Mouse (Mus musculus) thymus, adult 2 months (tissue): ENCODE results near the gene Gm17542. TPM values are rescaled to one million over a fixed set of nuclear protein-coding genes. Genes with fewer than 3 reads are reported as not detected.

ENCODE experiments used
- DNase-seq: peaks from one replicate; pipeline ENCODE4 v3.0.0; 2021
- H3K27ac ChIP-seq: fragments of 200-500 bp; 2 replicates; pipeline ENCODE4 v1.5.1; 2012; ENCODE audit warnings: low read length, control low read depth; ENCODE audit not compliant: control insufficient read depth, insufficient read depth
- H3K27me3 ChIP-seq: fragments of 200-500 bp; 2 replicates; pipeline ENCODE4 v1.6.1; 2012; ENCODE audit warnings: mild to moderate bottlenecking, low read length, moderate library complexity, mixed read lengths; ENCODE audit not compliant: control insufficient read depth, insufficient read depth
- H3K36me3 ChIP-seq: fragments of 200-500 bp; 2 replicates; pipeline ENCODE4 v1.6.1; 2012; ENCODE audit warnings: mild to moderate bottlenecking, low read length, moderate library complexity; ENCODE audit not compliant: control insufficient read depth, insufficient read depth
- H3K4me1 ChIP-seq: fragments of 200-500 bp; replicated peaks from 2 replicates; pipeline ENCODE4 v1.6.1; 2012; ENCODE audit warnings: low read length; ENCODE audit not compliant: control insufficient read depth, insufficient read depth
- H3K4me3 ChIP-seq: fragments of 200-500 bp; 2 replicates; pipeline ENCODE4 v1.5.1; 2012; ENCODE audit warnings: mild to moderate bottlenecking, low read length, control low read depth, moderate library complexity; ENCODE audit not compliant: control insufficient read depth, insufficient read depth
- CTCF ChIP-seq: fragments of 200-500 bp; IDR thresholded peaks from 2 replicates; pipeline ENCODE4 v1.5.1; 2012; ENCODE audit warnings: mild to moderate bottlenecking, control low read depth, low read length, moderate library complexity, borderline replicate concordance; ENCODE audit not compliant: control insufficient read depth, poor library complexity, insufficient read depth; ENCODE audit errors: extremely low read depth
- POLR2A ChIP-seq: fragments of 200-500 bp; IDR thresholded peaks from 2 replicates; pipeline ENCODE4 v1.6.1; 2012; ENCODE audit warnings: mild to moderate bottlenecking, low read length, control low read depth, moderate library complexity; ENCODE audit not compliant: control insufficient read depth, poor library complexity, insufficient read depth; ENCODE audit errors: extremely low read depth
- WGBS: fragments of 180-500 bp; shearing (Covaris S2); methylation state at CpG from one replicate; pipeline ENCODE4 v1.1.7; 2018; 5-methylcytosine and 5-hydroxymethylcytosine counted together
- polyA plus RNA-seq: library from polyadenylated mRNA; depleted of rRNA; stranded (reverse); fragments of >200 nt; gene quantifications from 2 replicates; pipeline ENCODE4 v1.2.3, GENCODE M21; 2012

Gm17542 gene
- polyA plus RNA-seq, 1 experiment, result not detected

GRCm38 (mm10) chr10:58700160-58700559, 17.9 kb downstream of the Gm17542 start:
- H3K36me3 ChIP-seq, result no peaks in the 10 kb centered on the region
- TF ChIP-seq CTCF (no peak), POLR2A (no peak)
- no peaks in the 10 kb centered on the region for H3K27me3 ChIP-seq
- no peak overlapping the region for H3K27ac ChIP-seq
- WGBS, result 29% methylated on average over 4 of the region's 4 CpGs
- no peak overlapping the region for H3K4me3 ChIP-seq
- no peaks in the 10 kb centered on the region for H3K4me1 ChIP-seq
- DNase-seq, result no peak

GRCm38 (mm10) chr10:58698955-58699354, 19.1 kb downstream of the Gm17542 start:
- H3K4me3 ChIP-seq, result no peak overlapping the region
- DNase-seq, result no peak
- H3K27ac ChIP-seq, result no peak overlapping the region
- no peaks in the 10 kb centered on the region for H3K27me3 ChIP-seq
- TF ChIP-seq CTCF (no peak), POLR2A (no peak)
- no peaks in the 10 kb centered on the region for H3K4me1 ChIP-seq
- H3K36me3 ChIP-seq, result no peaks in the 10 kb centered on the region
- WGBS, result 93% methylated on average over 4 of the region's 4 CpGs

- TF ChIP-seq POLR2A (no peak), CTCF (no peak)
- H3K27me3 ChIP-seq, result no peaks in the 10 kb centered on the region
- H3K36me3 ChIP-seq, result no peaks in the 10 kb centered on the region
- no peak overlapping the region for H3K4me3 ChIP-seq
- 77% methylated on average over 7 of the region's 7 CpGs for WGBS
- H3K4me1 ChIP-seq, result no peaks in the 10 kb centered on the region
- H3K27ac ChIP-seq, result no peak overlapping the region
- no peak for DNase-seq
Observed at GRCm38 (mm10) chr10:58691051-58691450, 27.0 kb downstream of the Gm17542 start.

- Histone ChIP-seq H3K27me3 (no peaks in the 10 kb centered on the region), H3K27ac (no peak overlapping the region), H3K36me3 (no peaks in the 10 kb centered on the region), H3K4me1 (peaks cover 2% of the 10 kb centered on the region; the same call in 1 of the 2 replicates), H3K4me3 (no peak overlapping the region)
- no peak for DNase-seq
- 96% methylated on average over 6 of the region's 6 CpGs for WGBS
- TF ChIP-seq CTCF, result no peak
- no peak for TF ChIP-seq POLR2A
Observed at GRCm38 (mm10) chr10:58679298-58679697, 38.7 kb downstream of the Gm17542 start.

- Histone ChIP-seq H3K27me3 (no peaks in the 10 kb centered on the region), H3K36me3 (no peaks in the 10 kb centered on the region), H3K4me1 (peaks cover 2% of the 10 kb centered on the region; the same call in 1 of the 2 replicates), H3K27ac (no peak within 1 kb of the TSS), H3K4me3 (no peak within 1 kb of the TSS)
- DNase-seq, result peak; percentile 81
- peak; percentile 99 for TF ChIP-seq CTCF
- no peak for TF ChIP-seq POLR2A
- WGBS, result 10% methylated on average over 20 of the region's 20 CpGs
Observed at GRCm38 (mm10) chr10:58675533-58675932, 42.5 kb downstream of the Gm17542 start, which contains the start of gene Edar. Edar (minus strand) TSS chr10:58675654.

- peaks cover 2% of the 10 kb centered on the region; the same call in 1 of the 2 replicates for H3K4me1 ChIP-seq
- H3K27me3 ChIP-seq, result no peaks in the 10 kb centered on the region
- no peak overlapping the region for H3K27ac ChIP-seq
- H3K36me3 ChIP-seq, result no peaks in the 10 kb centered on the region
- 43% methylated on average over 15 of the region's 15 CpGs for WGBS
- no peak for TF ChIP-seq POLR2A
- no peak for TF ChIP-seq CTCF
- H3K4me3 ChIP-seq, result no peak overlapping the region
- peak; percentile 74 for DNase-seq
Observed at GRCm38 (mm10) chr10:58673278-58674061, 44.5 kb downstream of the Gm17542 start.

GRCm38 (mm10) chr10:58672557-58673277, 45.3 kb downstream of the Gm17542 start:
- DNase-seq, result no peak
- Histone ChIP-seq H3K27me3 (no peaks in the 10 kb centered on the region), H3K4me3 (no peak overlapping the region), H3K36me3 (no peaks in the 10 kb centered on the region), H3K4me1 (peaks cover 2% of the 10 kb centered on the region; the same call in 1 of the 2 replicates), H3K27ac (no peak overlapping the region)
- WGBS, result 89% methylated on average over 10 of the region's 10 CpGs
- TF ChIP-seq CTCF (no peak), POLR2A (no peak)
